In the genomic region with DNA sequence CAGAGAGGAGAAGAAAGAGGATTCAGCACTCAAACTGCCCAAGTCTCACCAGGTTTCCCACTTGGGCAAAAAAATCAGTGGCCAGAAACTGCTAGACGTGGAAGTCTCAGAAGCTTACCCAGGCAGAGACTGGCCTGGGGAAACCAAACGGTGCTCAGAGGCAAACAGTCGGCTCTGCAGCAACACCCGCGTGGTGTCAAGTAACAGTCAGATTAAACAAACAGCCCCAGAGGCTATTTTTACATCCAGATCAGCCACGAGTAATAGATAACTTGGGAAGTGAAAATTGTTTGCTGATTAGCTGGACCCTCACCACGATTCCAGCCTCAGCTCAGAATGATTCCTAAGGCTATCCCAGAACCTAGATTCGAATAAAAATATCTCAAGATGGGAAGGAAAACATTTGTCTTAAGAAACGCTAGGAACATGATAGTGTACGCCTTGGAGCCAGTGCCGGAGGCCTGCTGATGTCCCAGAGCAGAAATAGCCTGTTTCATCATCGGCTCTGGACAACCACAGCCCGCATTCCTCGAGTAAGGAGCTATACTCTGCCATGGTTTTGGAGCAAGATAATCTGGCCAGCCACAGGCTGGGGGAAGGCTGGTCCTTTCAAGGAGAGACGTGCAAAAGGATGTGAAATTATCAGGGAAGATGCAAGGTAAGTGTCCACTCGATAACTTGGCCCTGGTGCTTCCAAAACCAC, we compare ENCODE assay signal across 9 mouse cellular contexts. TPM values are rescaled to one million over a fixed set of nuclear protein-coding genes. Genes with fewer than 3 reads are reported as not detected.
DNase-seq lines count a peak whose midpoint lies in the region; ATAC-seq and TF ChIP-seq lines count a peak whose summit lies in the region.
"Had no signal": no experiment of that assay in that cellular context is flagged by ENCODE, and none has a peak within 500 bp of the region (broad histone marks: within the 10 kb centered on the region; RNA-seq: fewer than 3 reads in every experiment).

A gene (minus strand): TSS at position 170 of the 703 bp plus-strand sequence.

- H3K27ac ChIP-seq in forebrain, embryonic 15.5 days (replicated peaks), result no peak within 1 kb of the TSS
- no peak within 1 kb of the TSS for H3K27ac ChIP-seq in forebrain, embryonic 12.5 days
- H3K27ac ChIP-seq in embryonic facial prominence, embryonic 10.5 days (replicated peaks), result peak within 1 kb of the TSS; percentile 48; the same call in 1 of the 2 replicates
- peak within 1 kb of the TSS; percentile 88 for H3K27ac ChIP-seq in heart, embryonic 10.5 days
- H3K27ac ChIP-seq in limb, embryonic 14.5 days (replicated peaks; ENCODE audit: low read depth, low read length), result no peak within 1 kb of the TSS
- H3K27ac ChIP-seq: embryonic facial prominence, embryonic 12.5 days had no signal

- 72% methylated on average over 16 of the region's 16 CpGs for WGBS in forebrain, embryonic 15.5 days
- WGBS in forebrain, embryonic 12.5 days, result 72% methylated on average over 16 of the region's 16 CpGs
- 44% methylated on average over 16 of the region's 16 CpGs for WGBS in embryonic facial prominence, embryonic 10.5 days
- WGBS in heart, embryonic 10.5 days, result 13% methylated on average over 16 of the region's 16 CpGs
- WGBS in limb, embryonic 14.5 days, result 49% methylated on average over 16 of the region's 16 CpGs

- H3K9me3 ChIP-seq in forebrain, embryonic 15.5 days, result no peaks in the 10 kb centered on the region
- no peaks in the 10 kb centered on the region for H3K9me3 ChIP-seq in forebrain, embryonic 12.5 days
- H3K9me3 ChIP-seq in embryonic facial prominence, embryonic 10.5 days, result no peaks in the 10 kb centered on the region
- H3K9me3 ChIP-seq in heart, embryonic 10.5 days, result no peaks in the 10 kb centered on the region
- H3K9me3 ChIP-seq in limb, embryonic 14.5 days (ENCODE audit: control insufficient read depth, low read length), result no peaks in the 10 kb centered on the region
- H3K9me3 ChIP-seq: embryonic facial prominence, embryonic 12.5 days had no signal

- H3K4me1 ChIP-seq in forebrain, embryonic 15.5 days, result peaks cover 19% of the 10 kb centered on the region
- peaks cover 18% of the 10 kb centered on the region for H3K4me1 ChIP-seq in forebrain, embryonic 12.5 days
- H3K4me1 ChIP-seq in embryonic facial prominence, embryonic 10.5 days, result peaks cover 44% of the 10 kb centered on the region
- H3K4me1 ChIP-seq in heart, embryonic 10.5 days, result peaks cover 48% of the 10 kb centered on the region
- H3K4me1 ChIP-seq in limb, embryonic 14.5 days (ENCODE audit: control insufficient read depth, insufficient read depth, low read length), result peaks cover 6% of the 10 kb centered on the region; the same call in 1 of the 2 replicates

- no peaks in the 10 kb centered on the region for H3K36me3 ChIP-seq in forebrain, embryonic 15.5 days
- no peaks in the 10 kb centered on the region for H3K36me3 ChIP-seq in forebrain, embryonic 12.5 days (replicated peaks)
- H3K36me3 ChIP-seq in embryonic facial prominence, embryonic 10.5 days (replicated peaks), result no peaks in the 10 kb centered on the region
- no peaks in the 10 kb centered on the region for H3K36me3 ChIP-seq in heart, embryonic 10.5 days
- no peaks in the 10 kb centered on the region for H3K36me3 ChIP-seq in limb, embryonic 14.5 days (ENCODE audit: control insufficient read depth, insufficient read depth, low read length)
- H3K36me3 ChIP-seq: embryonic facial prominence, embryonic 12.5 days had no signal

- H3K4me3 ChIP-seq in forebrain, embryonic 15.5 days, result no peak within 1 kb of the TSS
- no peak within 1 kb of the TSS for H3K4me3 ChIP-seq in forebrain, embryonic 12.5 days (replicated peaks)
- no peak within 1 kb of the TSS for H3K4me3 ChIP-seq in embryonic facial prominence, embryonic 10.5 days
- H3K4me3 ChIP-seq in heart, embryonic 10.5 days, result peak within 1 kb of the TSS; percentile 58
- H3K4me3 ChIP-seq in limb, embryonic 14.5 days (replicated peaks; ENCODE audit: low read length), result no peak within 1 kb of the TSS
- H3K4me3 ChIP-seq: embryonic facial prominence, embryonic 12.5 days had no signal

- no peaks in the 10 kb centered on the region for H3K27me3 ChIP-seq in forebrain, embryonic 15.5 days
- H3K27me3 ChIP-seq in forebrain, embryonic 12.5 days, result no peaks in the 10 kb centered on the region
- H3K27me3 ChIP-seq in embryonic facial prominence, embryonic 10.5 days (replicated peaks; ENCODE audit: low read depth, poor library complexity, severe bottlenecking), result no peaks in the 10 kb centered on the region
- H3K27me3 ChIP-seq in heart, embryonic 10.5 days (ENCODE audit: insufficient read depth, poor library complexity, severe bottlenecking), result peaks cover 7% of the 10 kb centered on the region; the same call in 1 of the 2 replicates
- no peaks in the 10 kb centered on the region for H3K27me3 ChIP-seq in limb, embryonic 14.5 days (ENCODE audit: control insufficient read depth, insufficient read depth, low read length)
- H3K27me3 ChIP-seq: embryonic facial prominence, embryonic 12.5 days had no signal

- TF ChIP-seq POLR2A in limb, embryonic 14.5 days (IDR thresholded peaks at IDR 0.05; ENCODE audit: borderline replicate concordance, extremely low read depth, insufficient read depth, insufficient read length), result no peak

- no peak for ATAC-seq in forebrain, embryonic 15.5 days (replicated peaks)
- ATAC-seq in forebrain, embryonic 12.5 days (ENCODE audit: low FRiP score), result no peak
- ATAC-seq in limb, embryonic 14.5 days (ENCODE audit: low FRiP score, low read depth), result peak; percentile 61; the same call in 1 of the 2 replicates

- peak within 1 kb of the TSS; percentile 39 for H3K4me2 ChIP-seq in forebrain, embryonic 15.5 days (replicated peaks)
- H3K4me2 ChIP-seq in forebrain, embryonic 12.5 days, result no peak within 1 kb of the TSS
- no peak within 1 kb of the TSS for H3K4me2 ChIP-seq in limb, embryonic 14.5 days (replicated peaks; ENCODE audit: low read depth, low read length, severe bottlenecking)
- H3K4me2 ChIP-seq: embryonic facial prominence, embryonic 12.5 days had no signal

- no peak within 1 kb of the TSS for H3K9ac ChIP-seq in forebrain, embryonic 15.5 days (replicated peaks)
- H3K9ac ChIP-seq in forebrain, embryonic 12.5 days, result no peak within 1 kb of the TSS
- H3K9ac ChIP-seq in limb, embryonic 14.5 days (ENCODE audit: low read depth, low read length, severe bottlenecking), result no peak within 1 kb of the TSS
- H3K9ac ChIP-seq: embryonic facial prominence, embryonic 12.5 days had no signal

- peak; percentile 30 for DNase-seq in embryonic facial prominence, embryonic 10.5 days (ENCODE audit: low spot score)
- DNase-seq in heart, embryonic 10.5 days (ENCODE audit: low spot score), result peak; percentile 89
- DNase-seq in limb, embryonic 14.5 days (ENCODE audit: low spot score), result no peak
- no peak for DNase-seq in left cerebral cortex, adult 9 months (ENCODE audit: low spot score in 2 of 2)
- DNase-seq in liver, result no peak
- no peak for DNase-seq in thymus, postnatal 0 days (ENCODE audit: low spot score)

RNA-seq across cellular contexts. Expression of the gene that starts here (rescaled TPM):
- polyA plus RNA-seq in forebrain, embryonic 15.5 days (2015; fragmentation: Nextera tagmentation; extraction: Ambion mirVana), result not detected in 2 replicates
- 0.04 TPM in 1 of 2 replicates, not detected in the other for polyA plus RNA-seq in forebrain, embryonic 12.5 days (2016; fragmentation: Nextera tagmentation; extraction: Ambion mirVana)
- 0.18 and 0.61 TPM in 2 replicates for polyA plus RNA-seq in embryonic facial prominence, embryonic 10.5 days (2016; fragmentation: Nextera tagmentation; extraction: Ambion mirVana)
- 7.2 and 16.6 TPM in 2 replicates for polyA plus RNA-seq in heart, embryonic 10.5 days (2016; fragmentation: Nextera tagmentation; extraction: Ambion mirVana)
- polyA plus RNA-seq in limb, embryonic 14.5 days (2012; rRNA removed), result 1.2 and 1.4 TPM in 2 replicates
- 0.69 and 1.1 TPM in 2 replicates for polyA plus RNA-seq in limb, embryonic 14.5 days (2014; fragmentation: Nextera tagmentation; extraction: Ambion mirVana)
- 0.06 TPM in 1 of 2 replicates, not detected in the other for polyA plus RNA-seq in thymus, postnatal 0 days (2015; fragmentation: Nextera tagmentation; extraction: Ambion mirVana)

Comparison
In these comparisons a context has a peak if more than half of its experiments do, and no peak if none do; other contexts are left out.
1. Peak in DNase-seq and H3K27ac ChIP-seq in embryonic facial prominence, embryonic 10.5 days; RNA of the gene not detected or under 1 TPM.